Mouse (Mus musculus) colon, adult 2 months (tissue): Measurements from ENCODE around the gene Slc29a3. TPM values are rescaled to one million over a fixed set of nuclear protein-coding genes. Genes with fewer than 3 reads are reported as not detected.

Source experiments
- polyA plus RNA-seq: library from polyadenylated mRNA; depleted of rRNA; stranded (reverse); fragments of >200 nt; gene quantifications from 2 replicates; pipeline ENCODE4 v1.2.3, GENCODE M21; 2012; rRNA removed

Slc29a3 gene
- 6.9 and 8.8 TPM in 2 replicates for polyA plus RNA-seq

DNA sequence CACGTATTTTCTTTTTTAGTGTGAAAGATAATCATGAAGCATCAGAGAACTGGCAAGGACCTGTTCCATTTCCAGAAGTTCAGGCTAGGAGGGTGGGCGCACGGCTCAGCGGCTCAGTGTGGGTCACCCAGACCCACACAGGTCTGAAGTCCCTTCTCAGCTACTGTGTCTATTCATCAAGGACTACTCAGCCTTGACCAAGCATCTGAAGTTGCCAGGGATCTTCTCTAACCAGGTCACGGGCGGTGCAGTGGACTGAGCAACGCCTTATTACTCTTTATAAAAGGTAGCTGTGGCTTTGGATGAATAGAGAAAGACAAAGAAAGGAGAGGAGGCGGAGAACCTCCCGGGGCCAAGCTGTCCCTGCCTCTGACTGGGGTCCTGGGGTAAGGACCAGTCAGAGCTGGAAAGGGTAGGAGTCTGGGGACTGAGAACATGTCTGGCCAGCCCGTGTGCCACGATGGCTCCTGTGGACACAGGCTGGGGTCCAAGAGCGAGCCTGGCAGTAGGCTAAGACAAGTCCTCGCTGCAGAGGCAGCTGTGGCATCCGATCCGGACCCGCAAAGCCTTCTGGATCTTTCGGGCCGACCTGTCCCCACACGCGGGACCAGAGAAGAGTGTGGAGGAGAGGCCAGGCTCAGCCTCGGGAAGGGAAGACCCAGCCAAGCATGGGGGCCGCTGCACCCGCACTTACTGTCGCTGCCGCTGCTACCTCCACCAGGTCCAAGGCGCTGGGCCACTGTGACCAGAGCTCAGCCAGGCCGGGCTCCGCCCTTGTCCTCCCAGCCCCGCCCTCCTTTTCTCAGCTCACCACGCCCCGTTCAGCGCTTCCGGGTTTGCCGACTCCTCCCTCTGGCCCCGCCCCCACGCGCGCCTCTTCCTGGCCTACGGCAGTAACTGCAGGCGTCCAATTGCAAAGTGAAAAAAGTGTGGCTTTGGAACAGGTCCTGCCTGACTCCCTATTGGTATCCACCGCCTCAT is at the start of gene Slc29a3:
TSS of gene Slc29a3 (minus strand) at position 755 of the 981 bp plus-strand sequence.

DNA sequence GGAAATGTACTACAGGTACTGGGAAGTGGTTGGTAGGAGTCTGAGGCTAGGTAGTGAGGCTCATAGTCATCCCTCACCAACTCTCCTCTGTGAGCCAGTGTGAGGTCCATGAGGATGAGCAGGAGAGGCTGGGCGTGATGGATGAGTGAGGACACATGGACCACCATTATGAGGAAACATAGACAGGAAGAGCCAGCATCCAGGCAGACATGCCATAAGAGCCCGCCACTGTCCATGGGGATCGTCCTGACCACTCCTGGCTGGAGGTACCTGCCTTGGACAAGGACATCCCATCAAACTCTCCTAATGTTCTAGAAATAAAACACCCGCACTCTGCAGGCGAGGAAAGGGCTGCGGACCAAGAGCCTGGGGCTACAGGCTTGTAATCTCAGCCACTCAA is 56.2 kb downstream of the Slc29a3 start, which contains the start of gene Cdh23:
TSS of gene Cdh23 (minus strand) at position 101 of the 400 bp plus-strand sequence.

Other genes with a start within 250 kb of the Slc29a3 start
- 0.30 and 0.79 TPM in 2 replicates for gene Cdh23, start 56.3 kb downstream of the Slc29a3 start, polyA plus RNA-seq
- gene Unc5b, start 78.8 kb upstream of the Slc29a3 start, polyA plus RNA-seq = 44.5 and 47.8 TPM in 2 replicates